Mouse (Mus musculus) stomach, postnatal 0 days (tissue): Measurements from ENCODE around the gene Mrap.

Experiments
- CTCF ChIP-seq: IDR thresholded peaks from 2 replicates; pipeline ENCODE4 v1.5.1; 2016; ENCODE audit warnings: antibody characterized with exemption, low read depth, mild to moderate bottlenecking, moderate library complexity
- EP300 ChIP-seq: optimal IDR thresholded peaks from 2 replicates; pipeline ENCODE3; 2016; ENCODE audit warnings: antibody characterized with exemption

DNA sequence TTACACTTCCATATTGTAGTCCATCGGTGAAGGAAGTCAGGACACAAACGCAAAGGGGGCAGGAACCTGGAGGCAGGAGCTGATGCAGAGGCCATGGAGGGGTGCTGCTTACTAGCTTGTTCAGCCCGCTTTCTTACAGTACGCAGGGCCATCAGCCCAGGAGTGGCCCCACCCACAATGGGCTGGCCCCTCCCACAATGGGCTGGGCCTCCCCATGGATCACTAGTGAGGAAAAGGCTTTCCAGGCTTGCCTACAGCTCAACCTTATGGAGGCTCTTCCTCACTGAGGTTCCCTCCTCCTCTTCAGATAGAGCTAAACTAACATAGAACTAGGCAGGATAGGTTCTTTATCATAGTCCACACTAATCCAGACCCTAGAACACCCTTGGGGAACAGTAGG lies 14.0 kb upstream of the Mrap start:
- no peak for TF ChIP-seq EP300
- TF ChIP-seq CTCF = no peak
